Mouse (Mus musculus): Measurements from ENCODE around the gene Ntrk1.
A peak's percentile ranks its signal among the peaks of the same experiment; 100 is the strongest.

Ntrk1 gene

DNA sequence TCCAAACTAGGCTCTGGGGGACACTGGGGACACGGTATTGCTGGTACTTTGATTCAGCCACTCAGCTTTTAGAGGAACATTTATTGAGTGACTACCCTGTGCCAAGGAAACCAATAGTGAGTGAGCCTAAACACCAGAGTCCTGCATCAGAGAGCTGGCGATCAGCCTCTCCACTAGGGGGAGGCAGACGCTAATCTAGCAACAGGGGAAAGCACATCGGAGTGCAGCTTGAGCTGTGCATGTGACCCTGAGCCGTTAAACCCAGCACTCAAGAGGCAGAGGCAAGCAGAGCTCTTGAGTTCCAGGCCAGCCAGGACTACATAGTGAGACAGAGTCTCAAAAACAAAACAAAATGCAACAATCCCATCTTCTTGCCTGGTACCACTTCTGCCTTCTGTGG is 45.9 kb downstream of the Ntrk1 start:
- peak; percentile 77 for DNase-seq

GRCm38 (mm10) chr3:87748431-87748830 is 46.5 kb downstream of the Ntrk1 start, which contains the start of gene Lrrc71:
Gene Lrrc71 (minus strand): TSS chr3:87748625.
- no peak for DNase-seq

DNA sequence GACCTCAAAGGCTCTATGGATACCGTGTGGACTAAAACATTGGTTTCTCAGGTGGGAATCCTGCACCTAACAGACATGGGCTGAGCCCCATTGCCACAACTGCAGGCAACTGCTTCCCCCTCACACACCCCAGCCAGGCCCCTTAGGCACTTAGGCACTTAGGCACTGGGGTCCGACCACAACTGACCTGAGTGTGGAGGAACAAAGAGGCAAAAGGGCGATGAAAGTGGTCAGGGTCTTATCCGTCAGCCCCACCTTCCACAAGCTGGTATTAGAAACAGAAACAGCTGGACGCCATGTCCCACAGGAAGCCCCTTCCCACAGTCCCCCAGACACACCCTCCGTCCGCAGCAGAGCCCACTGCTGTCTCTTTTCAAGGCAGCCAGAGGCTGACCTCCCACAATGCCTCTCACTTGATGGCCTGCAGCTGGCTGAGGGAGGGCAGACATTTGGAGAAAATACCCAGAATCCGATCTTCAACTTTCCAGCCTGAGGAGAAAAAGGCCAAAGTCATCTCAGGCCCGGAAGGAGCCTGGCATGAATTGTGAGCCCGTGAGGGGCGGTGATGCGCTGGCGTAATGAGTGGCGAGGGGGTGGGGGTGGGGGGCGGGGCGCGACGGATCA is 49.8 kb downstream of the Ntrk1 start:
- DNase-seq: no peak

DNA sequence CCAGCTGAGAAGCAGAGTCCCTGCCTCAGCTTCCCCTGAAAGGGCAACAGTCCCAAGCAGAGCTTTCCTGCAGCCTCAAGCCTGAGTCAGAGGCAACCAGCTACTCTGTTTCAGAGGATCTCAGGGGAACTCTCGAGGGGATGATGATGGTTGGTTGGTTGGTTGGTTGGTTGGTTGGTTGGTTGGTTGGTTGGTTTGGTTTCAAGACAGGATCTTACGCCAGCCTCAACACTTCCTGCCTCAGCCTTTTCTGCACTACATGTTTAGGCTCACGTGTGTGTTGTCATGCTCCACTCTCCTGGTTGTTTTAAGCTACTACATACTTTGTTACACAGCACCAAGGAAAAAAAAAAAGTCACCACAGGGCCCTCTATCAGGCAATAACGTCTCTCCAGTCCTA is 51.0 kb downstream of the Ntrk1 start:
- no peak for DNase-seq

DNA sequence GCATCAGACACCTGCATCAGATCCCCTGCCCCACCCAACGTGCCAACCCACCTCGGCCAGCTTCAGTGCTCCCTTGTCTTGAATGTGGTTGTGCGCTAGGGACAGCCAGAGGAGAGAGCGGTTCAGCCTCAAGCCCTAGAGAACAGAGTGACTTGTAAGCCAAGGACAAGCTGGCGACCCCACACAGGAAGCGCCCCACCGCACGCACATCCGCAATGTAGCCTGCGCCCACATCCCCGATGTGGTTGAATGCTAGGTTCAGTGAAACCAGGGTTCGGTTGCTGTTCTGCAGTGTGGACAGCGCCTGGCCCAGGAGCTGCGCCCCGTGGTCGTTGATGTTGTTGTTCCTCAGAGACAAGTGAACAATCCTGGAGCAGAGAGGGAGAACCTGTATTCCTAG is 52.2 kb downstream of the Ntrk1 start:
- peak; percentile 73 for DNase-seq

DNA sequence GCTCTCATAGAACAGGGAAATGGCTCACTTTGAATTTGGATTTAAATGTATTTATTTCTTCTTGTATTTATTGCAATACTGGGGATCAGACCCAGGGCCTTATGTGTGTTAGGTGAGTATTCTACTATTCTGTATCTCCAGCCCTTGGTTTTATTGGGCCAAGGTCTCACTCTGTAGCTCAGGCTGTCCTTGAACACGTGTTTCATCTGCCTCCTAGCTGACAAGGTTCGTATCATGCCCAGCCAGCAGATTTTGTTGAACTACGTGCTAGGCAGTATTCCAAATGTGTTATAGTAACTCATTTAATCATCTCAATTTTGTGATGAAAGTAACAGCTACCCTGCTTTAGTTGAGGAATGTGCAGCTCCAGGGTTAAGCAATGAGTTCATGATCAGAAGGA is 52.9 kb downstream of the Ntrk1 start:
- DNase-seq: no peak

GRCm38 (mm10) chr3:87738906-87739305 is 56.1 kb downstream of the Ntrk1 start:
- no peak for DNase-seq

- no peak for DNase-seq
Measured at GRCm38 (mm10) chr3:87735335-87735734, 59.6 kb downstream of the Ntrk1 start.

DNA sequence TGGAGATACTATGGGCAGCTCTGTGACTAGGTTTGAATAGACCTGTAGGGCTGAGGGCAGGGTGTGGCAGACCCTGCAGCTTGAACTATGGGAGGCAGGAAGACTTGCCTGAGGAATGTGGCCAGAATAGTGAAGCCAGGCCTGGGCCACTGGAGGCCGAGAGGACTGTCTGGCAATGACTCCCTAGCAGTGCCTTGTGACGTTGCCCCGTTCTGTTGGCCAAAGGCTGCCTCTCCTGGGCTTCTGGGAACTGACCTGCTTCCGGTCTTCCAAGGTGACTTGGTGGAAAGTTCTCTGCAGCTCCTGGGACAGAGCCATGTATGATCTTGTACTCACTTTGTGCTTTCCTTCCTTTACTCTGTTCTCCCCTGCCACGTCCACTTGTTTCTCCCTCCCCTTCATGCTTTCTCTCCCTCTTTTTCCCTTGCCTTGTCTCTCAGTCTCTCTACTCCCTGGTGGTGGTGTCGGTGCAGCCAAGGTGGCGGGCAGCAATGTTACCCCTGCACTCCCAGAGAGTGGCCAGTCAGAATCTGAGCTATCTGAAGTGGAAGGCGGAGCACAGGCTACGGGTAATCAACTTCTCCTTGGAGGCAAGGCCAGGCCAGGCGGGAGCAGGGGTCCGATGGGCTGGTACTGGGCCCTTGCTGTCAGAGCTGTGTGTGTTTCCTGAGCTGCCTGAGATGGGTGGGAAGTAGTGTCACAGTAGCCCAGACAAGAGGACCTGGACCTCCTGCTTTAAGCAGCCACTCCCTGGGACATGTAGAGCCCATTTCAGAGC is 60.8 kb downstream of the Ntrk1 start:
- DNase-seq: no peak

DNA sequence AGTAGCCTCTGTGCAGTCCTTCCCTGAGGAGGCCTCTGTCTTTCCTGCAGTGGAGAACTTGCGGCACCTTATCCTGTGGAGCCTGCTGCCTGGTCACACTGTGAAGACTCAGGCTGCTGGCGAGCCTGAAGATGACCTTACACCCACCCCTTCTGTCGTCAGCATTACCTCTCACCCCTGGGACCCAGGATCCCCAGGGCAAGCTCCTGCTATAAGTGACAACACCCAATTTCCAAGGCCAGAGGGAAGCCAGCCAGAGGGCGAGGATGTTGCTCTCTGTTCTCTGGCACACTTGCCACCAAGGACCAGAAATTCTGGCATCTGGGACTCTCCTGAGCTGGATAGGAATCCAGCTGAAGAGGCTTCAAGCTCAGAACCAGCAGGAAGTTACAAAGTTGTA is 61.9 kb downstream of the Ntrk1 start:
- no peak for DNase-seq

DNA sequence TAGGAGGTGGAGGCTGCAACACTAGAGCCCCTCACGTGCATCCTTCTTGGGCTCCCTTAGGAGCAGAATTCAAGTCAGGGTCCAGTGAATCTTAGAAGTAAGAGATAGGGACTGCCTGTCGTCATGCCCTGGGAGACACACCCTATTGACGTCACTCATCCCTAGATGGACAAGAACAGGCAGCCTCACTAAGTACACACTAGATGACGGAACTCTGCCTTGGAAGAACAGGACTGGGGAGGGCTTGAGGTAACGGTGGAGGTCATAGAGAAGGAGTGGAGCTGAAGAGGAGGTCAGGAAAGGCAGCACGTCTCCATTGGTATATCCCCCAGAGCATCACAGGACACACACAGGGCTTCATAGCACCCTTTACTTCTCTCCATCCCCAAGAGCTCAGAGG is 66.3 kb downstream of the Ntrk1 start:
- no peak for DNase-seq
